Mouse (Mus musculus) cortical plate, adult 2 months (tissue): ENCODE measurements around the gene Kctd2. TPM values are rescaled to one million over a fixed set of nuclear protein-coding genes. Genes with fewer than 3 reads are reported as not detected.

Source experiments
- H3K27ac ChIP-seq: fragments of 200-500 bp; 2 replicates; pipeline ENCODE4 v1.5.1; 2012; ENCODE audit warnings: low read length, control low read depth, inconsistent platforms; ENCODE audit not compliant: insufficient read depth
- H3K4me1 ChIP-seq: fragments of 200-500 bp; 2 replicates; pipeline ENCODE4 v1.6.1; 2011; ENCODE audit warnings: low read length; ENCODE audit not compliant: control insufficient read depth, insufficient read depth
- H3K4me3 ChIP-seq: fragments of 200-500 bp; 2 replicates; pipeline ENCODE4 v1.5.1; 2011; ENCODE audit warnings: mild to moderate bottlenecking, low read length, control low read depth; ENCODE audit not compliant: insufficient read depth
- CTCF ChIP-seq: fragments of 200-500 bp; IDR thresholded peaks from 2 replicates; pipeline ENCODE4 v1.5.1; 2011; ENCODE audit warnings: mild to moderate bottlenecking, control low read depth, low read length; ENCODE audit not compliant: insufficient read depth; ENCODE audit errors: extremely low read depth
- POLR2A ChIP-seq: fragments of 200-500 bp; IDR thresholded peaks from 2 replicates; pipeline ENCODE4 v1.6.1; 2011; ENCODE audit warnings: mild to moderate bottlenecking, low read length, control low read depth; ENCODE audit not compliant: insufficient read depth; ENCODE audit errors: extremely low read depth
- polyA plus RNA-seq: library from polyadenylated mRNA; depleted of rRNA; stranded (reverse); fragments of >200 nt; gene quantifications from 2 replicates; pipeline ENCODE4 v1.2.3, GENCODE M21; 2012

Gene Kctd2
- polyA plus RNA-seq, 1 experiment = 75.0 TPM

- Histone ChIP-seq H3K27ac (peak overlapping the region; percentile 95), H3K4me3 (peak overlapping the region; percentile 82), H3K4me1 (peaks cover 5% of the 10 kb centered on the region; the same call in 1 of the 2 replicates)
- TF ChIP-seq CTCF (no peak), POLR2A (no peak)
These were observed 635 bp downstream of the Kctd2 start for GRCm38 (mm10) chr11:115420336-115421190.

GRCm38 (mm10) chr11:115421328-115421727 lies 1.4 kb downstream of the Kctd2 start:
- peaks cover 5% of the 10 kb centered on the region; the same call in 1 of the 2 replicates for H3K4me1 ChIP-seq
- TF ChIP-seq CTCF = no peak
- TF ChIP-seq POLR2A = no peak
- H3K4me3 ChIP-seq = peak overlapping the region; percentile 82
- no peak overlapping the region for H3K27ac ChIP-seq

GRCm38 (mm10) chr11:115421972-115422371 lies 2.0 kb downstream of the Kctd2 start:
- Histone ChIP-seq H3K27ac (no peak overlapping the region), H3K4me1 (peaks cover 5% of the 10 kb centered on the region; the same call in 1 of the 2 replicates), H3K4me3 (no peak overlapping the region; the same call in 1 of the 2 replicates)
- TF ChIP-seq CTCF = no peak
- TF ChIP-seq POLR2A = no peak

- Histone ChIP-seq H3K4me3 (no peak overlapping the region), H3K27ac (no peak overlapping the region), H3K4me1 (peaks cover 5% of the 10 kb centered on the region; the same call in 1 of the 2 replicates)
- TF ChIP-seq POLR2A = no peak
- no peak for TF ChIP-seq CTCF
These were observed 3.2 kb downstream of the Kctd2 start for GRCm38 (mm10) chr11:115423091-115423490.

- Histone ChIP-seq H3K4me1 (peaks cover 5% of the 10 kb centered on the region; the same call in 1 of the 2 replicates), H3K4me3 (no peak overlapping the region), H3K27ac (no peak overlapping the region)
- TF ChIP-seq POLR2A (no peak), CTCF (no peak)
These were observed 4.7 kb downstream of the Kctd2 start for GRCm38 (mm10) chr11:115424666-115425065.

- TF ChIP-seq POLR2A (no peak), CTCF (no peak)
- peaks cover 5% of the 10 kb centered on the region; the same call in 1 of the 2 replicates for H3K4me1 ChIP-seq
- H3K27ac ChIP-seq = no peak overlapping the region
- no peak overlapping the region for H3K4me3 ChIP-seq
These were observed 5.7 kb downstream of the Kctd2 start for GRCm38 (mm10) chr11:115425671-115426070.

GRCm38 (mm10) chr11:115427482-115428331 lies 7.8 kb downstream of the Kctd2 start:
- Histone ChIP-seq H3K27ac (no peak overlapping the region), H3K4me3 (no peak overlapping the region), H3K4me1 (0 out of 2 replicates have a peak, but pooled peaks cover under 1% of the 10 kb centered on the region)
- TF ChIP-seq POLR2A = no peak
- peak; percentile 79 for TF ChIP-seq CTCF

- no peak overlapping the region for H3K4me3 ChIP-seq
- no peak for TF ChIP-seq POLR2A
- no peak for TF ChIP-seq CTCF
- no peak overlapping the region for H3K27ac ChIP-seq
- 0 out of 2 replicates have a peak, but pooled peaks cover 2% of the 10 kb centered on the region for H3K4me1 ChIP-seq
These were observed 9.4 kb downstream of the Kctd2 start for GRCm38 (mm10) chr11:115429307-115429706.

- TF ChIP-seq POLR2A (no peak), CTCF (no peak)
- Histone ChIP-seq H3K4me1 (0 out of 2 replicates have a peak, but pooled peaks cover 2% of the 10 kb centered on the region), H3K27ac (no peak overlapping the region), H3K4me3 (no peak overlapping the region)
These were observed 10.6 kb downstream of the Kctd2 start for GRCm38 (mm10) chr11:115430561-115430960.
